Mouse (Mus musculus) limb, embryonic 12.5 days (tissue): Measurements from ENCODE around the gene Map2k5. TPM values are rescaled to one million over a fixed set of nuclear protein-coding genes. Genes with fewer than 3 reads are reported as not detected.

Experiments used
- ATAC-seq: fragments of 200-750 bp; cut with Nextera tagmentation; 2 replicates; pipeline ENCODE4 v1.8.0; 2017; ENCODE audit warnings: low read depth, moderate TSS enrichment; ENCODE audit not compliant: insufficient number of reproducible peaks, insufficient read depth, low FRiP score, low TSS enrichment
- H3K27ac ChIP-seq: fragments of 300-500 bp; sonication (generic); 2 replicates; pipeline ENCODE4 v1.5.1; 2016; ENCODE audit warnings: mild to moderate bottlenecking, moderate library complexity
- H3K27me3 ChIP-seq: fragments of 300-500 bp; sonication (generic); 2 replicates; pipeline ENCODE4 v1.6.1; 2016; ENCODE audit warnings: mild to moderate bottlenecking, moderate library complexity
- H3K36me3 ChIP-seq: fragments of 300-500 bp; sonication (generic); 2 replicates; pipeline ENCODE4 v1.6.1; 2016; ENCODE audit warnings: mild to moderate bottlenecking, moderate library complexity
- H3K4me1 ChIP-seq: fragments of 300-500 bp; sonication (generic); replicated peaks from 2 replicates; pipeline ENCODE4 v1.6.1; 2016
- H3K4me2 ChIP-seq: fragments of 300-500 bp; sonication (generic); 2 replicates; pipeline ENCODE4 v1.6.1; 2016; ENCODE audit warnings: mild to moderate bottlenecking, moderate library complexity
- H3K4me3 ChIP-seq: fragments of 300-500 bp; sonication (generic); replicated peaks from 2 replicates; pipeline ENCODE4 v1.5.1; 2016; ENCODE audit warnings: mild to moderate bottlenecking
- H3K9ac ChIP-seq: fragments of 300-500 bp; sonication (generic); replicated peaks from 2 replicates; pipeline ENCODE4 v1.6.1; 2016; ENCODE audit warnings: mild to moderate bottlenecking, moderate library complexity
- H3K9me3 ChIP-seq: fragments of 300-500 bp; sonication (generic); 2 replicates; pipeline ENCODE4 v1.6.1; 2016; ENCODE audit warnings: mild to moderate bottlenecking, moderate library complexity
- WGBS: fragments of 180-500 bp; shearing (Covaris S2); methylation state at CpG from one replicate; pipeline ENCODE4 v1.1.7; 2016; 5-methylcytosine and 5-hydroxymethylcytosine counted together
- polyA plus RNA-seq: library from polyadenylated mRNA; unstranded; fragments of >200 nt; fragmentation: Nextera tagmentation; extraction: Ambion mirVana; gene quantifications from 2 replicates; pipeline ENCODE4 v1.2.1, GENCODE M21; 2016

The Map2k5 gene
- polyA plus RNA-seq, 1 experiment from 2014 or later, result 44.5 TPM

DNA sequence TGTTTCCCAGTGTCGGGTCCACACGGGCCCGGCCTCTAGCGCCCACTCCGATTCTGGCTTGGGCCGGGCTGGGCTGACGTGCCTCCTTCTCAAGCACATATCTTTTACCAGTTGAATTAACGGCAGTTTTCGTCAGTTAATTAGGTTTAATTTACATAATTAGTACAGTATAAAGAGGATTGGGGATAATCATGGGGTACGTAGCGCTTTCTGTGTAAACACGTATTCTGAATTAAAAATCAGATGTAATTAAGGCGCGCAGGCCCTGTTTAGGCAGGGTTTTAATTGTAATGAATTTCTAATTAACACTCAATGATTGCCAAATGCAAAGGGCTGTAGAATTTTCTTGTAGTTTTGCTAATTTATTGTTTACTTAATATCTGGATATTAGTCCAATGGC is 225.8 kb downstream of the Map2k5 start:
- Histone ChIP-seq H3K27me3 (peaks cover 90% of the 10 kb centered on the region), H3K4me2 (no peak overlapping the region), H3K27ac (no peak overlapping the region), H3K4me3 (no peak overlapping the region), H3K9me3 (peaks cover 7% of the 10 kb centered on the region; the same call in 1 of the 2 replicates), H3K9ac (no peak overlapping the region), H3K4me1 (peaks cover 21% of the 10 kb centered on the region), H3K36me3 (no peaks in the 10 kb centered on the region)
- WGBS, result 27% methylated on average over 14 of the region's 14 CpGs
- no peak for ATAC-seq

DNA sequence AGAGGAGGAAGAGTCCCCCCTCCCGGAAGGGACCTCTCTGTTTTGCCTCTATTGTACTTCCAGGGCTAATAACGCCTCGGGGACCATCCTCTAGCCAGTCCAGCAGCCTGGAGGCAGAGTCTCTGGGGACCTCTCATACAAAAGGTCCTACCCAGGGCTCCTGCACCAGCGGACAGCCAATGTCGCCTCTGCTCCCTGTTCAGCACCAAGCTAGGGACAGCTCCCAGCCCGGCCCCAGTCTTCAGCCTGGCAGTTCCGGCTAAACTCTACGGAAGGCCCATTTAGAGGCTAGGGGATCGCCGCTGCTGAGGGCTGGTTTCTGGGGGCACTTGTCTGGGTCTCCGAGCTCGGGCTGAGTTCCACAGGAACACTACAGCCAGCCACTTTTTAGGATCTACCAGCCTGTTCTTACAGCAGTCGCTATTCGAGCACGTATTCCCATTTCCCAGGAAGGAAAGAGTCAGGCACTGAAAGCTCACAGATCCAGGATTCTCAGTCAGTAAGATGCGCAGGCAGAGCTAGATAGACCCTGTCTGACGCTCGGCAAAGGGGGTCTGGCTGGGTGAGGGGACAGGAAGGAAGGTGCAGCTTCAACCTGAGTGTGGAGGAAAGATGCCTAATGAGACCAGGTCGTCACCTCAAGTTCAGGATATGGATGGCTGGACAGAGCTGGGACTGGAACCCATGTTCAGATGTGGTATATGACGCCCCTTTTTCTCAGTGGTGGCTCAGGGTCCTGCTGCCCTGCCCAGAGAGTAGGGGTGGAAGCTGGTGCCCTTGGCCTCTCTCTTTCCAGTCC is 226.4 kb downstream of the Map2k5 start:
- Histone ChIP-seq H3K4me3 (no peak overlapping the region), H3K4me2 (no peak overlapping the region)
- 1% methylated on average over 20 of the region's 20 CpGs for WGBS

DNA sequence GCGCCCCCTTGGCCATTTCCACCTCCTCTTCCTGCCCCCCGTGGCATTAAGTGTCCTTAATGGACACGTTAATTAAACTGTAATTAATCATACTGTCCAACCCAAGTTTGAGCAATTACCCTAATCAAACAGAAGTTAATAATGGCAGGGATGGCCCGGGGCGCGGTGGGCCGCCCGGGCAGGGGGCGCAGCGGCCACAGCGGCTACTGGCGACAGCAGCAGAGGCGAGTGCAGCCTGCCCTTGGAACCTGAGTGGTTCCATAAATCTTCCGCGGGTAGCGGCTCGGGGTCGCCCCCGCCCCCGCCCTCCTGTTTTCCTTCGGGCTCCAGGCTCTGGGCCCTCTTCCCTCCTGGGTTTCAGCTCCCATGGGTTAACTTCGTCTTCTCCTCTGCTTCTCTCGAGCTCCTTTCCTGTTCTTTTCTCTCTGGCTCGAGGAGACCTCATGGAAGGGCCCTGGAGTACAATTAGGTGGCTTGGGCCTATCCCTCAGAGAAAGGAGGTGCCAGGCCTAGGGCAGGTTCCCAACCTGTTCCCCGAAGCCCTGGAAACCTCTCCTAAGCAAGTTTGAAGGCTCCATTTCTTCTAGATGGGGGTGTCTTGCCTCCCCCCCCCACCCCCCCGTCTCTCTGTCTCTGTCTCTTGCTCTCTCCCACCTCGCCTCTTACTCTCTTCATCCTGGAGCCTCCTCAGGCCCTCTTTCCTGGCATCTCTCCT is 227.5 kb downstream of the Map2k5 start:
- WGBS, result 3% methylated on average over 27 of the region's 27 CpGs
- Histone ChIP-seq H3K9me3 (peaks cover 7% of the 10 kb centered on the region; the same call in 1 of the 2 replicates), H3K27ac (no peak overlapping the region), H3K4me2 (no peak overlapping the region), H3K36me3 (no peaks in the 10 kb centered on the region), H3K9ac (no peak overlapping the region), H3K27me3 (peaks cover 95% of the 10 kb centered on the region), H3K4me3 (no peak overlapping the region), H3K4me1 (peaks cover 38% of the 10 kb centered on the region)
- no peak for ATAC-seq

More for the DNA sequence above, 226.4 kb downstream of the Map2k5 start:
- no peak overlapping the region for H3K9ac ChIP-seq
- no peaks in the 10 kb centered on the region for H3K36me3 ChIP-seq
- no peak overlapping the region for H3K27ac ChIP-seq
- peaks cover 94% of the 10 kb centered on the region for H3K27me3 ChIP-seq
- peaks cover 7% of the 10 kb centered on the region; the same call in 1 of the 2 replicates for H3K9me3 ChIP-seq
- peaks cover 28% of the 10 kb centered on the region for H3K4me1 ChIP-seq
- ATAC-seq, result no peak

DNA sequence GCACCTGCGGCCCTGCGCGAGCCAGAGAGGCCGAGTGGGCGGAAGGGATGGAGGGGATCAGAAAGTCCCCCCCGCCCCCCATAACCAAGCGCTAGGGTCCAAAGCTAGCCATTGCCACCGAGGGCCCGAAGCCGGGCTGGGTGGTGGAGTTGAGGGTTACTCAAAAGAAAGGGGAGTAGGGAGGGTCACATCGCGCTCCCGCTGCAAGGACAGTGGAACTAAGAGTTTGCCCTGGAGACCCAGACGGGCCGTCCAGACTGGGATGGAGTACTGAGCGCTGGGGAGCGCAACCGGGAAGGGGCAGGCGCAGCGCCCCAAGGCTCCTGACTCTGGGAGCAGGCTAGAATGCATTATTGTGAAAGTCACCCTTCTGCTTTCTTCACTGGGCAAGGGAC is 228.3 kb downstream of the Map2k5 start:
- peak overlapping the region; percentile 82 for H3K4me2 ChIP-seq
- peaks cover 99% of the 10 kb centered on the region for H3K27me3 ChIP-seq
- H3K36me3 ChIP-seq, result no peaks in the 10 kb centered on the region
- peak overlapping the region; percentile 47 for H3K4me3 ChIP-seq
- H3K9me3 ChIP-seq, result peaks cover 7% of the 10 kb centered on the region; the same call in 1 of the 2 replicates
- no peak overlapping the region for H3K9ac ChIP-seq
- 1% methylated on average over 20 of the region's 20 CpGs for WGBS
- no peak overlapping the region for H3K27ac ChIP-seq
- peaks cover 45% of the 10 kb centered on the region for H3K4me1 ChIP-seq
- ATAC-seq, result no peak

DNA sequence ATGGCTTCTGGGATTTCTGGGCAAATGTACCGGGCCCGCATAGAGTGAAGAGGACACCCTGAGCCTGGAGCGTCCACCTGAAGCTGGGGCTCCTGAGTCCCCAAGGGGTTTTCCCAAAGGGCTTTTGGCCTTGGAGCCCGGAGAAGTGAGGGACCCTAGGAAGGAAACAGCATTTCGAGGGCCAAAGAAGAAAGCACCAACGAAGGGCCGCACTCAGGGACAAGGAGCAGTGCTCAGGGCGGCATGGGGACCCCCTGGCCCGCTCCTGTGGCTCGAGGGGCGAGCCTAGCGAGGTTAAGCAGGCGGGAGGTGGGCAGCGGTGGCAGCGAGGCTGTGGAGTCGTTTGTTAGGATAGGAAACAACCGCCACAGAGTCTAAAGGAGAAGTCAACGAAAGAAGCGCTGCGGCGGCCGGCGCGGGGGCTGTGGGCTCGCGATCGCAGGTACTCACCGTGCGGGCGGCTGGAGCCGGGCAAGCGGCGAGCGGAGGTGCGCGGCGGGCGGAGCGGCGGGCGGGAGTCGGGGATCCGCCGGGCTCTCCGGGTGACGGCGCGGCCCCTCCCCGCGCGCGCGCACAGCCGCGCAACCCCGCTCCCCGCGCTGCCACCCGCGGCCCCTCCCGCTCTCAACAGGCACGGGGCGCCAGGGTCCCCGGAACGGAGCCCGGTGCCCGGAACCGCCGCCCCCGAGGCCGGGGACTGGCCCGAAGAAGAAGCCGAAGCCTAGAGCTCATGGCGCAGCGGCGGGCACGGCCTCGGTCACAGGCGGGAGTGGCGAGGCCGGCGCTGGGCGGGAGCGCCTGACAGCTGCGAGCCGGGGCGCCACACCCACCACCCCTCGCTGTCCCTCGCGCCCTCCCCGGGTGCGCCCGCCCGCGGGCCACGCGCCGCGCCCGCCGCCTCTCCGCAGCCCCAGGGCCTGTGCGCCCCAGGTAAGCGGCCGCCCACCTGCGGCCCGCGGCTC is 229.0 kb downstream of the Map2k5 start, which contains the start of gene Skor1:
Skor1 (minus strand) TSS at position 552 of the 962 bp plus-strand sequence.
- H3K27me3 ChIP-seq, result peaks cover 100% of the 10 kb centered on the region
- H3K4me2 ChIP-seq, result peak within 1 kb of the TSS; percentile 82
- H3K9me3 ChIP-seq, result peaks cover 6% of the 10 kb centered on the region; the same call in 1 of the 2 replicates
- under 1% methylated on average over 84 of the region's 108 CpGs for whole genome bisulfite sequencing
- H3K4me3 ChIP-seq, result peak within 1 kb of the TSS; percentile 47
- no peak for ATAC-seq
- H3K36me3 ChIP-seq, result no peaks in the 10 kb centered on the region
- H3K27ac ChIP-seq, result no peak within 1 kb of the TSS
- H3K4me1 ChIP-seq, result peaks cover 49% of the 10 kb centered on the region
- peak within 1 kb of the TSS; percentile 27; the same call in 1 of the 2 replicates for H3K9ac ChIP-seq

DNA sequence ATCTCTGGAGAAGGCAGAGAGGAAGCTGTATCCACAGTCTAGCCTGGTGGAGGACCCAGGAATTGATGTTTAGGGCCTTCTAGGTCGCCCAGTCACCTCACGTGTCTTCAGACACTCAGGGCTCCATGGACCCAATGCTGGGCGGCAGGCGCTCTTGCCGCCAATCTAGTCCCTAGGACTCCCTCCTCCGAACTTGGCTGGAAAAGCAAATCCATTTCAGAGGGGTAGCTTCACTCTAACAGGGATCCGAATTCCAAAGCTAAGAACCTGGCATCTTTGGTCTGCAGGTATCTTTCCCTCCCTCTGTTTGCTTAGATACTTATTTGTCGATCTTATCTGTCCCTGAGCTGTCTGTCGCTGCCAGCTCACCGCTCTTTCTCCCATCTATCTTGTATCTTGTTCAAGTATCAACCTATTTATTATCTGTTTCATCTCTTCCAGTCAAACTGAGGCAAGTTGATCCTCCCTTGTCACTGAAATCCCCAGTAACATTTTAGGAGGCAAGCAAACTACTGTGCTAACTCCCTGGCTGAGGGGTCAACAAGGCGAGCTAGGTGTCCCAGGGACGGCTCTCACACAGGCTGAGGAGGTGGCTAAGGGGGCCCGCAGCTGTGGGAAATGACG is 229.8 kb downstream of the Map2k5 start:
- no peak for ATAC-seq
- 1% methylated on average over 14 of the region's 14 CpGs for WGBS
- Histone ChIP-seq H3K4me1 (peaks cover 55% of the 10 kb centered on the region), H3K4me2 (peak overlapping the region; percentile 82; the same call in 1 of the 2 replicates), H3K4me3 (peak overlapping the region; percentile 47; the same call in 1 of the 2 replicates), H3K27ac (no peak overlapping the region), H3K9me3 (no peaks in the 10 kb centered on the region), H3K9ac (no peak overlapping the region), H3K27me3 (peaks cover 100% of the 10 kb centered on the region), H3K36me3 (no peaks in the 10 kb centered on the region)

DNA sequence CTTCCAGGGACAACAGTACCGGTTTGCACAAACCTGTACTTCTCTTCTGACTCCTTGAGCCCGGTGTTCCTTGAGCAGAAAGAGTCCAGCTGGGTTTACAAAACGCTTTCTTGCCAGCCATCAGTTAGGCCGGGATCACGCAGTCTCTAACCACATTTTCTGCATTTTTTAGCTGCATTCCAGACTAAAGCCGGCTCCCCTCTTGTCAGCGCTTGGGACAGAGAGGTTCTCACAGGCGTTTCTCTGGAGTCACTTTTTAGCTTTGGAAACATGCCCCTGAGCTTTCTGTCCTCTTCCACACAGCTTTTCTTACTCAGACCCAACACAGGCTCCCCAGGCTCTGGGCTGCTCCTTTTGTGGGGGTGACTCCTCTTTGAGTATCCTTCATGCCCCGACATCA is 230.4 kb downstream of the Map2k5 start:
- peaks cover 100% of the 10 kb centered on the region for H3K27me3 ChIP-seq
- H3K4me3 ChIP-seq, result no peak overlapping the region
- ATAC-seq, result no peak
- H3K9ac ChIP-seq, result no peak overlapping the region
- H3K4me2 ChIP-seq, result peak overlapping the region; percentile 34; the same call in 1 of the 2 replicates
- peaks cover 61% of the 10 kb centered on the region for H3K4me1 ChIP-seq
- H3K36me3 ChIP-seq, result no peaks in the 10 kb centered on the region
- H3K27ac ChIP-seq, result no peak overlapping the region
- no peaks in the 10 kb centered on the region for H3K9me3 ChIP-seq
- 1% methylated on average over 9 of the region's 9 CpGs for WGBS

DNA sequence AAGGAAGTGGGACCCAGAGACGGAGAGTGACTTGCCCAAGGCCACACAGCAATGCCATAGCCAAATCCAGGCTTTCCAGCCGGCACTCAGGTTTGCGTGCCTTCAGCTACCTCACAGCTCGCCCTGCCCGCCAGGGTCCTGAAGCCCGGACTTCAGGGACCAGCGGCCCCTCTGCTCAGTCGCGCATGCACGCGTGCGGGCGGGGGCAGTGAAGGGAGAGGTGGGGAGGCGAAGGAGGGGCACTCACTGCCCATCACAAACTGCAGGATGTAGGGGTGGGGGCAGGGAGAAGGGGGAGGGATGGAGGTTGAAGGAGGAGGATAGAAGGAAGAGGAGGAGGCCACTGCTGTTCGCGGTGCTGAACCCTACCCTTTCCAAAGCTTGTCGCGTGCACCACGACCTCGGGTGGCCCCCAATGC is 230.8 kb downstream of the Map2k5 start:
- no peaks in the 10 kb centered on the region for H3K36me3 ChIP-seq
- WGBS, result under 1% methylated on average over 20 of the region's 20 CpGs
- no peaks in the 10 kb centered on the region for H3K9me3 ChIP-seq
- peak overlapping the region; percentile 28 for H3K4me3 ChIP-seq
- H3K9ac ChIP-seq, result no peak overlapping the region
- peak overlapping the region; percentile 34 for H3K4me2 ChIP-seq
- H3K27ac ChIP-seq, result no peak overlapping the region
- peaks cover 100% of the 10 kb centered on the region for H3K27me3 ChIP-seq
- H3K4me1 ChIP-seq, result peaks cover 66% of the 10 kb centered on the region
- no peak for ATAC-seq

DNA sequence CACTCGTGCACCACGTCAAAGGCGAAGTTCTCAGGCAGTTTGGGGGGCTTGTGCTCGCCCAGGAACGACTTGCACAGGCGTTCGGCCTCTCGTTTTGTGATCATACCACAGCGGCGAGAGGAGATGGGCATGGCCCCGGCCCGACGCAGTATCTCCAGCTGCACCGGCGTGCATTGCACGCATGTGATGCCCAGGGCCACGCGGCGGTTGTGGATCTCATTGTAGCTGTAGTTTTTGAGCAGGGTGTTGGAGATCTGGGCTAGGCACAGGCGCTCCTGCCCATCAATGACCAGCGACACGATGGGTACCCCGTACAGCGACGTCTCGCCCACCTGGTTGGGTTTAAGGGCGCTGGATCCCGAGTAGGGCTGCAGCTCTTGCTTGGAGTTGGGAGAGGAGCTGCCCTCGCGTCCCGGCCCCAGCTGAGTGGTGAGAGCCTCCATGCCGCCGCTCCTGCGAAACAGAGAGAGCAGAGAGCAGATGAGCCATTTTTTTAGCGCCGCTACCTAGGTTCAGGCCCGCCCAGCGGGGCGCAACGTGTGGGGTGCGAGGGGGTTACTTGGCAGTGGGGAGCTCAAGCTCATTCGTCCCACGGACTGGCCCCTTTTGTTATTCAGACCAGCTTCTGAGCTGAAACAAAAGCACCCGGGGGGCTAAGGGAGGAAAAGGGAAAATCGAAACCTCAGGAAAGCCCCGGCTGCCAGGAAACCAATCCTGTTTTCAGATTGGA is 231.4 kb downstream of the Map2k5 start:
- H3K4me1 ChIP-seq, result peaks cover 68% of the 10 kb centered on the region
- no peak for ATAC-seq
- WGBS, result 1% methylated on average over 46 of the region's 46 CpGs
- peaks cover 100% of the 10 kb centered on the region for H3K27me3 ChIP-seq
- H3K9me3 ChIP-seq, result no peaks in the 10 kb centered on the region
- H3K36me3 ChIP-seq, result no peaks in the 10 kb centered on the region
- no peak overlapping the region for H3K27ac ChIP-seq
- H3K9ac ChIP-seq, result no peak overlapping the region
- H3K4me2 ChIP-seq, result peak overlapping the region; percentile 34
- peak overlapping the region; percentile 28 for H3K4me3 ChIP-seq
